Mouse (Mus musculus): Measurements from ENCODE around the gene Asrgl1. TPM values are rescaled to one million over a fixed set of nuclear protein-coding genes. Genes with fewer than 3 reads are reported as not detected.

Asrgl1 gene
- total RNA-seq, 2 experiments from 2014 or later = 124 to 126 TPM

DNA sequence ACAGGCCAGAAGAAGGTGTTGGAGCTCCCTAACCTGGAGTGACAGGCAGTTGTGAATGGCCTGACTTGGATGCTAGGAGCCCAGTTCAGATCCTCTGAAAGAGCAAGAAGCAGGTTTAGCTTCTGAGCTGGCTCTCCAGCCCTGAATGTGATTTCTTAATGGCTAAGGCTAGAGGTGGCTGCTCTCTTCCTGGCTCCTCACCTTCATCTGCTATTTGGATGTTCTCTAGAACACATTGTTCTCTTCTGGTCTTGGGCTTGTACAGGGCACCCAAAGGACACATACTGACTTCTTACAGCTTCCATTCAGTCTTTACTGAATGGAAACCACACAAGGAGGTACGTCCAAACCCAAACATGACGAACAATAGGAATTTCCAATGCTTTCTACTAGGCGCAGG is 59.4 kb downstream of the Asrgl1 start:
- DNase-seq (ENCODE audit: low spot score in 2 of 2) = no peak
- intact Hi-C loops (cut with DNase I) = no loop called here

DNA sequence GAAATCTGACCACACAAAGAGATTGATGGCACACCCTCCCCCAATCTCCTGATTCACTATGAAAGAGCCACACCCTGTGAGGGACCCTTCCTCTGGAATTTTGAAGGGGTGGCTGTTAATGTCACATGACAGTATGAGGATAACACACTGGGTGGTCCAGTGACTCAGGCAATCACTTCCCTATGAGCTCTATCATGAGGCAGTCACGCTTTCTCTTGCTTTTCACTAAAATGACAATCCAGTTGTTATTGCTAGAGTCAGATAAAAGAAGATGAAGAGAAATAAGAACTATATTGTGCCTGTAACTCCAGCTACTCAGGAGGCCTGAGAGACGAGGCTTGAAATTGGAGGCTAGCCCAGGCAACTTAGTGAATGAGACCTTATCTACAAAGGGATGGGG is 59.9 kb downstream of the Asrgl1 start:
- DNase-seq (ENCODE audit: low spot score in 2 of 2) = no peak
- intact Hi-C loops (cut with DNase I) = no loop called here

DNA sequence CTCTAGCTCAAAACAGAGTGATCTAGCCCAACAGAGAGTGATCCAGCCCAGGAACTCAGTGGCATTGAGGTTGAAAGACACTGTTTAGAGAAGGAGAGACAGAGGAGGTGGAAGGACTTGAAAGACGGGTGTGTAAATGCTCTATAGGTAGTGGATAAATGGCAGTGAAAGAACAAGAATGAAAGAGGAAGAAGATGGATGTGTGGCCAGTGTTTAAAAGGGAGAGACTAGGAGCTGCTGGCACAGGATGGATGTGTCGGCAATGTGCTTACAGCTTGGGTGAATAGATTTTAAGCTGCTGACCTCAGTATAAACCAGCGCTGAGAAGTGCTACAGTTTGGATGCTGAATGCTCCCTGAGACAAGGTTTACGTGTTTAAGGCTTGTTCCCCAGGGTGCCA is 61.0 kb downstream of the Asrgl1 start:
- DNase-seq (ENCODE audit: low spot score in 2 of 2) = no peak
- intact Hi-C loops (cut with DNase I) = no loop called here

DNA sequence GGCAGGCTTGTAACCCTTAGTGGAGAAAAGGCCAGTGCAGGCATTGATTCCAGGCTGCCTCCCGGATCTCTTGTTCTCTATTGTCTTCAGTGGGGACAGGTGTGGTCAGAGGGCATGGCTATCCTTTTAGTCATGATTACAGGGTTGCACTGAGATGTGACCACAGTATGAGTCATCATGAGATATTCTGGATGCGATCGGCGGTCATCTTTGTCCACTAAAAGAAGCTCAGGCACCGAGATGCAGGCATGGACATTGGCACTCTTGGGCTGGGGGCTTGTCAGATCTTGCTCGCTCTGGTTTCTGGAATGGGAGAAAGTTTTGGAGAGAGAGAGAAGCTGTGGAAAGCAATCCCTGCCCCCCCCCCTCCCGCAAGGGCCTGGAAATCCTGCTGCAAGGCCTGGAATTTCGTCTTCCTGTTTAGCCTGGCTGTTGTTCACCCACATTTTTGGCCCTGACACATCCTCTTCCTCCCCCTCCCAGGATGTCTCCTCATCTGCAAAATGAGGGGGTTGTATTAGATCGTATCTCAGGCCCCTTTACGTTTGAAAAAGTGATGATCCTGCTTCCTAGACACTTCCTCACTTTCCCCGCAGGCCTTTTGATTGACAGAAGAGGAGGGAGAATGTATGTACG is 61.5 kb downstream of the Asrgl1 start:
- DNase-seq (ENCODE audit: low spot score in 2 of 2) = no peak
- intact Hi-C loops (cut with DNase I) = no loop called here

DNA sequence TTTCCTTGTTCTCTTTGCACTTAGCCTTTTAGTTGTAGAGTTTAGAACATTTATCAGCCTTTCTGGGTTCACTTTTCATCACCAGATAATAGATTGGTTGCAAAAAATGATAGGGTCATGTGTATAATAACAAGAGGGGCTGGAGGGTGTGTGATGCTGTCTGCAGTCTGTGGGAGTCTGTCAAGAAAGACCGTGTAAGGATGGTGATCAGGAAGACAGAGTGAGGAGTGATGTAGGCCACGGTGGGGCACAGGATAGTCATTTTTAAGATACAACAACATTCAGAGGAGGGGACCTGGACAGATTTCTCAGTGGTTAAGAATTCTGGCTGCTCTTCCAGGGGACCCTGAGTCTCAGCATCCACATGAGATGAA is 63.3 kb downstream of the Asrgl1 start:
- no peak for DNase-seq (ENCODE audit: low spot score in 2 of 2)
- intact Hi-C loops (cut with DNase I) = no loop called here

DNA sequence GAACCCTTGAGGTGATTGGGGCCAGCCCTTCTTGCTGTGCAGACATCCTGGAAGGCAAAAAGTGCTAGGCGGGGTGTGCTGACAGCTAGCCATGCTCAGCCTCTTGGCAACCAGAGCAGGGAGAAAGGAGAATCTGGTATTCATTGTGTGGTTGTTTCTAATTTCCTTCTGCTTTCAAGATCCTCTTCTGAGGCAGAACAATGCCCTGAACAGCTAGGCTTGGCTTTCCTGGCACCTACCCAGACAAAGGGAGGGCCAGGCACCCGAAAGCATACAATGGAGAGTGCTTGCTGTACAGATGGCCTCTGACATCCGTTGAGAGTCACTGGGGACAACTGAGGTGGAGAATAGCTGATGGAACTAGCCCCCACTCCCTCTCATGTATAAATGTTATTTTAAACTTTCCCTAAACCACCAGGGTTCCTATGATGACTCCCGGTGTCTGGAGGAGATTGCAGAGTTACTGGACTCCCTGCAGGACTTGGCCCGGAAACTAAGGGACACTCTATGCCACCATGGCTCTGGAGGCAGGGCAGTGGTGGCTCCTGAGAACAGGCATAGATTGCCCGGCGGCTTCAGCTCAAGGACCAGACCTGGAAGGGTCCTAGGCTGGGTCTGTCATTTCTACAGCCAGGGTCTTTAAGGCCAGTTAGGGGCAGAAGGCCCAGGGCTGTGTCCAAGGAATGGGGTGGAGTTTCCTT is 63.8 kb downstream of the Asrgl1 start:
- peak; percentile 13 to 17 for DNase-seq (ENCODE audit: low spot score in 2 of 2)
- intact Hi-C loops (cut with DNase I) = no loop called here

DNA sequence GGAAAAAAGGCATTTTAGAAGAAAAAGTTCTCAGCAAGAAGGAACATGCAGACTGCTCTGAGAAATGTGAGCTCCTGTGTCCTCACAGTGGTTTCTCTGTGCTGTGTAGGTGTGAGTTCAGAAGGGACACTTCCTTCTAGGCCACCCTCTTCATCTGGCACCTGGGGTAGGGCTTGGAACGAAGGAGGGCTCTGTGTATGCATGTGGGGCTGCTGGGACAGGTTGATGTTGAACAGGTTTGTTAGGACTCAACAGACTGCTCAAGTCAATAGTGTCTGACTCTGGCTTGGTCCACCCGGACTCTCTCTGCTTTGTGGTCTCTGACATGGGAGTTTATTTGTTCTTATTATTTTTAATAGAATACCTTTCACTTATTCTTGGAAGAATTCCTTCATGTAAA is 65.1 kb downstream of the Asrgl1 start:
- DNase-seq (ENCODE audit: low spot score in 2 of 2) = no peak
- intact Hi-C loops (cut with DNase I) = no loop called here

DNA sequence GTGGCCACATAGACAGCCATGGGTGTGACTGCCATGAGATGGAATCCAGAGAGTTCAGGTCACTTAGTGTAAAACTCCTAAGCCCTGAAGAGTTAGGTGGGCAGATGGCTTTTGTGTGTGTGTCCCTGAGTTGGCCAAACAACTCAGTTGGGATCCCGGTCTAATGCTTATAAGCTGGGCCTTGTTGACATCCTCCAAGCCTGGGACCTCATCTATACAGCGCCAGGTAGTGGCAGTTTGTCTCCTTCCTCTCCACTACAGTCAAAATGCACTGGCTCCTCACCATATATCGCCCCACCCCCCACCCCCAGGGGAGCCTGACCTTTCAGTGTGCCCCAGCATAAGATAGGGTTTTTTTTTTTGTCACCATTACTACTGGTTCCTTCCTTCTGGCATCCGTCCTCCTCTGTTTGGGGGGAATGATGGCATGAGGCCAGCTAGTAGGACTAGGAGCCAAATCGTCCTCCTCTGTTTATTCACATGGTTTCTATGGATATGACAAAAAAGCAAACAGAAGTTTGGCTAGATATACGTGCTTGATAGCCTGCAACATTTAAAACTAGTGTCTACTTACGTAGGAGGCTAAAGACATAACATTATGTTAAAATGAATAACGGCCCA is 65.6 kb downstream of the Asrgl1 start:
- intact Hi-C loops (cut with DNase I) = no loop called here
- peak; percentile 33 to 49 for DNase-seq (ENCODE audit: low spot score in 2 of 2)

DNA sequence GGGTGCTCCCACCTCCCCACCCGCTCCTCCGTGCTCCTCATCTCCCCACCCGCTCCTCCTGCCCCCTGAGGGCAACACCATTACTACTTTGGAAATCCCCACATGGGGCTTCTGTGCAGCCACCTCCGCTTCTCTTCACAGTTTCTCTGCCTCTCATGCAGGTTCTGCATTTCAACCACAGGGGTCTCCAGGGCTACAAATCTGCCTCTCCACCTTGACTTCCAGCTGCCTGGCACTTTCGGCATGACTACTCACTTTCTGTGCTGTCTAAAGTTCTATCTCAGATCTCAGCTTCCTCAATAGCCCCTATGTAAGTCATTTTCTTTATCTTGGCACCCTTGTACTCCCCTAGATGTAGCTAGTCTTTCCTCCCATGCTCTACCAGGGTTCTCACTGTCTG is 68.1 kb downstream of the Asrgl1 start:
- DNase-seq (ENCODE audit: low spot score in 2 of 2) = no peak
- intact Hi-C loops (cut with DNase I) = no loop called here

DNA sequence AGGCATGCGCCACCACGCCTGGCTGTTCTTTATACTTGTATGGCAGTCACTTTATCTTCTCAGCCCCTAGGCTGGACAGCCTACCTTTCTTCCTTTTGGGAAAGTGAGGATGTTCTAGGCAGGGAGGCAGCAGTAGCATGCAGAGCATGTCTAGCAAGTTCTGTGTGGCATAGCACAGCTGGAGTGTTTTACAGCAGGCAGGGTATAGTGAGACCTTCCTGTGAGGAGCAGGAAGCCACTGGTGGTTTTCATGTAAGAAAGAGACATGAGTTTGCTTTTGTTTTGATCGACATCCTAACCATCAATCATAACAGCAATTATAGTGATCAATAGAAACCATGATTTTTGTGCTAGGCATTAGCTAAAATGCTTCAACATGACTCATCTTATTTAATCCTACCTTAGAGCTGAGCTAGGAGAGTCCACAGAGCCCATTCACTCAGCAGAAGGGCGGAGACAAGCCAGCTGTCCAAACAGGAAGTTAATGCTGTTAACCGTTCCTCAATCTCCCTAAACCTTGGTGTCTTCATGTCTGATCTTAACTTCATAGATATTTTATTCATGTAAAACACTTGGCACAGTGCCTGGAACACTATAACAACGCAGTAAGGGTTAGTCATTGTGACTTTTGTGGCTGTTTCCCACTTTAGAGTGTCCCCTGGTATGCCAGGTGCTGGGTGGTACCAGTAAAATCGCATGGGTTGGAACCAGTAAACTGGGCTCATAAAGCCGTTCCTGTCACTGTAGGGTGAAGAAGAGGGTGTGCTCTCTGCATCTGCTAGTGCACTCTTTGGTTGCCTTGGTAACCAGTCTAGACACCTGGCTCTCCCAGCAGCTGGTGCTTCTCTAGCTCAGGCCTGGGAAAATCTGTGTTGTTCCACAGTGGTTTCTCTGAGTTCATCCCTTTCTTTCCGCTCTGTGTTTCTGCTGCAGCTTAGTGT is 69.5 kb downstream of the Asrgl1 start:
- intact Hi-C loops (cut with DNase I) = no loop called here
- peak; percentile 42 to 58 for DNase-seq (ENCODE audit: low spot score in 2 of 2)

DNA sequence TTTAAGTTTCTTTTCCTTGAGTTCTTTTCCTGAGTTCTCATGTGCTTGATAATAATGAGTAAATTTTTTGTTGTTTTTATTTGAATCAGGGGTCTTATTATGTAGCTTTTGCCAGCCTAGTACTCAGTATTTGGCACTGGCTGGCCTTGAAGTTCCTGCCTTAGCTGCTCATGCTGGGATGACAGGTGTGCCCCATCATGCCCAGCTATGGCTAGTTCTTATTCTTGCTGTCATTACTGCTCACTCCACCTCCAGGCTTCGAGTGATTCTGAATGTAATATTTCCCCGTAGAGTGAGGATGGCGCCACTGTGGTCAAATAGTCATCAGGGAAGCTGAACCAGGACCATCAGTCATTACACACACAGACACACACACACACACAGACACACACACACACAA is 71.6 kb downstream of the Asrgl1 start:
- DNase-seq (ENCODE audit: low spot score in 2 of 2) = no peak
- intact Hi-C loops (cut with DNase I) = no loop called here

DNA sequence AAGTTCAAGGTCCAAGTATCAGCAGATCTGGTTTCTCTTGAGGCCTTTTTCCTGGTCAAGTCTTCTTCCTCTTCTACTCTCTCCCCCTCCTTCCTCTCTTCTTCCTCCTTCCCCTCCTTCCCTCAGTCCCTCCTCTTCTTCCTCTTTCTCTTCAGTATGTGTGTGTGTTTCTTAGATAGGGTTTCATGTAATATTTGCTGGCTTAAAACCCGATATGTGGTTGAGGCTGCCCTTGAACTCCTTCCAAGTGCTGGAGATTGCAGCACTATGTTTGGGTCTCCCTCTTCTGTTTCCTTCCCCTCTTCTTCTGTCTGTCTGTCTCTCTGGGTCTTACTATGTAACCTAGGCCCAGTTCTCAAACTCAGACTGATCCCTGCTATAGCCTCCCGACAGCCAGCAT is 72.6 kb downstream of the Asrgl1 start:
- intact Hi-C loops (cut with DNase I) = no loop called here
- no peak for DNase-seq (ENCODE audit: low spot score in 2 of 2)

DNA sequence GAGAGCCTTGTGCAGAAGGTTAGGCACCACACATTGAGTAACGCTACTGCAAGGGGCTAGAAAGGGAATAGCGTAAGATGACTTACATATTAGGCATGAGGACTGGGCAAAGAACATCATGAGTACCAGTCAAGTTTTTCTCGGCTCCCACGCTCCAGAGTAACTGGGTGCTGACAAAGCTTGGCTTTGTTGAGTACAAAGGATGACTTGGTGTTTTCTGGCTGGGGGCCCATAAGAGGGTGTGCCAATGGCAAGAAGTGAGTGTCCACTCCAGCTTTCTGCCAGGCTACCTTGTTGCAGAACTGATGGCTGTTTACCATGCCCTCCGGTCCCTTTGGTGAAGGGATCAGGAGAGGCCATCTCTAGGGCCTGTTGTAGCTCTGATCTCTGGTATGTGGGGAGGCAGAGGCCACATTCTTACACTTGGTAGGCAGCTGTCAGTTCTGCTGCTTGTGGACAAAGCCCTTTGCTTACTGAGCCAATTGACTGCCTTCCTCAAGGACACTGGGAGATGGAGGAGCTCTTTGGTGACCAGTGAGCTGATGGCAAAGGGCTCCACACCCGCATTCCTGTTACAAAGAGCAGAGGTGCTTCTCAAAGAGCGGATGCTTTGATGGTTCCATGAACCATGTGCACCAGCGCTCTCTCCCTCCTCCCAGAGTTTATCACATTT is 74.1 kb downstream of the Asrgl1 start:
- intact Hi-C loops (cut with DNase I) = no loop called here
- DNase-seq (ENCODE audit: low spot score in 2 of 2) = no peak

DNA sequence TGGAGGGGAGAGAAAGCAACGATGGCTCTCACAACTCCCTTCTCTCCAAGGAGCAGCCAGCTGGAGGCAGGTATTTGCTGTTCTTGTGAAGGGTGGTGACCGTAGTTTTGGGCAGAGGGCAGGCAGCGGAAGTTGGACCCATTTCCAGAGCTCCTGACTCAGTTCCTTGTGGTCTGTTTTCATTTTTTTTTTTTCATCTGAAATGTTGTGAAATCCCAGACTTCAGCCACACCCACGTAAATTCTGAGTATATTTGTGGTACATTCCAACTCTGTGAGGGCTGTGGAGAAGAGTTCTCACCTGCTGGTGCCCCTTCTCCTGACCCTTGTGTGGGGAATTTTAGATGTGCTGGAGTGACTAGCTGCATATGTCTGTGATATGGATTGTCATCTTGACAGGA is 75.3 kb downstream of the Asrgl1 start:
- intact Hi-C loops (cut with DNase I) = no loop called here
- DNase-seq (ENCODE audit: low spot score in 2 of 2) = no peak

Other genes starting within 250 kb of the Asrgl1 start
- 10 to 100 TPM; 21.4 to 23.9 TPM for gene 1810009A15Rik, start 246.8 kb downstream of the Asrgl1 start, total RNA-seq (2021)
- 1 to 10 TPM; 2.4 to 3.3 TPM for gene Gm49416, start 246.7 kb downstream of the Asrgl1 start, total RNA-seq (2021)
- gene Ints5, start 242.6 kb downstream of the Asrgl1 start, total RNA-seq (2021) = 10 to 100 TPM; 22.6 to 24.3 TPM
- gene Ganab, start 237.6 kb downstream of the Asrgl1 start, total RNA-seq (2021) = 100 to 1,000 TPM in 1 of 2 experiments, 10 to 100 TPM in 1; 98.5 to 102 TPM
- gene B3gat3, start 215.3 kb downstream of the Asrgl1 start, total RNA-seq (2021) = 100 to 1,000 TPM; 151 to 163 TPM
- gene Rom1, start 206.3 kb downstream of the Asrgl1 start, total RNA-seq (2021) = 1 to 10 TPM; 5.7 TPM
- 1 to 10 TPM; 8.2 to 8.4 TPM for gene Eml3, start 206.1 kb downstream of the Asrgl1 start, total RNA-seq (2021)
- gene Mta2, start 193.8 kb downstream of the Asrgl1 start, total RNA-seq (2021) = 10 to 100 TPM; 46.0 to 46.9 TPM
- gene Tut1, start 181.8 kb downstream of the Asrgl1 start, total RNA-seq (2021) = 10 to 100 TPM; 18.7 to 20.1 TPM
- 100 to 1,000 TPM; 203 to 212 TPM for gene Eef1g, start 168.6 kb downstream of the Asrgl1 start, total RNA-seq (2021)
- gene Ahnak, start 146.4 kb downstream of the Asrgl1 start, total RNA-seq (2021) = 10 to 100 TPM; 20.2 to 21.0 TPM
- gene Scgb1a1, start 47.7 kb downstream of the Asrgl1 start, total RNA-seq (2021) = not detected